Mouse (Mus musculus) forebrain, embryonic 14.5 days (tissue): ENCODE results near the gene Hpse2. TPM values are rescaled to one million over a fixed set of nuclear protein-coding genes. Genes with fewer than 3 reads are reported as not detected.

Source experiments
- ATAC-seq: fragments of 200-750 bp; cut with Nextera tagmentation; 2 replicates; pipeline ENCODE4 v1.8.0; 2017; ENCODE audit warnings: mild to moderate bottlenecking, moderate library complexity
- DNase-seq: peaks from one replicate; pipeline ENCODE4 v3.0.0-alpha.2; 2015; ENCODE audit warnings: low spot score
- H3K27ac ChIP-seq: fragments of 300-500 bp; sonication (generic); 2 replicates; pipeline ENCODE4 v1.5.1; 2014; ENCODE audit warnings: low read depth, mild to moderate bottlenecking, control low read depth, low read length, moderate library complexity
- H3K27me3 ChIP-seq: fragments of 300-500 bp; sonication (generic); replicated peaks from 2 replicates; pipeline ENCODE4 v1.6.1; 2014; ENCODE audit warnings: low read length, control low read depth, mixed read lengths; ENCODE audit not compliant: control insufficient read depth, insufficient read depth
- H3K36me3 ChIP-seq: fragments of 300-500 bp; sonication (generic); 2 replicates; pipeline ENCODE4 v1.6.1; 2014; ENCODE audit warnings: low read length, control low read depth; ENCODE audit not compliant: control insufficient read depth, insufficient read depth
- H3K4me1 ChIP-seq: fragments of 300-500 bp; sonication (generic); 2 replicates; pipeline ENCODE4 v1.6.1; 2014; ENCODE audit warnings: antibody characterized with exemption, low read length, control low read depth; ENCODE audit not compliant: control insufficient read depth, insufficient read depth
- H3K4me2 ChIP-seq: fragments of 300-500 bp; sonication (generic); 2 replicates; pipeline ENCODE4 v1.6.1; 2014; ENCODE audit warnings: mild to moderate bottlenecking, control low read depth, low read length
- H3K4me3 ChIP-seq: fragments of 300-500 bp; sonication (generic); 2 replicates; pipeline ENCODE4 v1.5.1; 2014; ENCODE audit warnings: low read depth, low read length, control low read depth
- H3K9ac ChIP-seq: fragments of 300-500 bp; sonication (generic); 2 replicates; pipeline ENCODE4 v1.6.1; 2014; ENCODE audit warnings: mild to moderate bottlenecking, low read length, control low read depth, moderate library complexity
- H3K9me3 ChIP-seq: fragments of 300-500 bp; sonication (generic); replicated peaks from 2 replicates; pipeline ENCODE4 v1.6.1; 2016; ENCODE audit warnings: low read length, control low read depth, mixed read lengths; ENCODE audit not compliant: control insufficient read depth
- WGBS: fragments of 180-500 bp; shearing (Covaris S2); extraction: QIAGEN DNeasy Blood & Tissue Kit; methylation state at CpG from one replicate; pipeline ENCODE4 v1.1.7; 2014; 5-methylcytosine and 5-hydroxymethylcytosine counted together
- polyA plus RNA-seq: library from polyadenylated mRNA; unstranded; fragments of >200 nt; fragmentation: Nextera tagmentation; extraction: Ambion mirVana; gene quantifications from 2 replicates; pipeline ENCODE4 v1.2.1, GENCODE M21; 2014

Hpse2 gene
- polyA plus RNA-seq, 1 experiment from 2014 or later = 0.04 TPM

- H3K27me3 ChIP-seq = no peaks in the 10 kb centered on the region
- no peak overlapping the region for H3K9ac ChIP-seq
- no peaks in the 10 kb centered on the region for H3K36me3 ChIP-seq
- DNase-seq (no peak), ATAC-seq (no peak)
- WGBS = 94% methylated on average over 3 of the region's 3 CpGs
- no peaks in the 10 kb centered on the region for H3K4me1 ChIP-seq
- no peak overlapping the region for H3K27ac ChIP-seq
- no peak overlapping the region for H3K4me2 ChIP-seq
- no peaks in the 10 kb centered on the region for H3K9me3 ChIP-seq
- H3K4me3 ChIP-seq = no peak overlapping the region
Observed at GRCm38 (mm10) chr19:43022611-43023173, 365.5 kb downstream of the Hpse2 start.

GRCm38 (mm10) chr19:43018792-43019191 lies 369.4 kb downstream of the Hpse2 start:
- WGBS = 73% methylated on average over 5 of the region's 5 CpGs
- Histone ChIP-seq H3K9ac (no peak overlapping the region), H3K27ac (no peak overlapping the region), H3K4me3 (no peak overlapping the region), H3K4me1 (no peaks in the 10 kb centered on the region), H3K36me3 (no peaks in the 10 kb centered on the region), H3K27me3 (no peaks in the 10 kb centered on the region), H3K9me3 (no peaks in the 10 kb centered on the region), H3K4me2 (no peak overlapping the region)
- DNase-seq (no peak), ATAC-seq (no peak)

GRCm38 (mm10) chr19:42996406-42996805 lies 391.7 kb downstream of the Hpse2 start:
- Histone ChIP-seq H3K9me3 (no peaks in the 10 kb centered on the region), H3K4me2 (no peak overlapping the region), H3K4me3 (no peak overlapping the region), H3K9ac (no peak overlapping the region), H3K27me3 (no peaks in the 10 kb centered on the region), H3K4me1 (no peaks in the 10 kb centered on the region), H3K27ac (no peak overlapping the region), H3K36me3 (no peaks in the 10 kb centered on the region)
- ATAC-seq (no peak), DNase-seq (no peak)
- 85% methylated on average over 4 of the region's 4 CpGs for WGBS

GRCm38 (mm10) chr19:42988833-42989232 lies 399.3 kb downstream of the Hpse2 start:
- WGBS = 87% methylated on average over 5 of the region's 5 CpGs
- no peak overlapping the region for H3K9ac ChIP-seq
- no peak overlapping the region for H3K27ac ChIP-seq
- H3K27me3 ChIP-seq = no peaks in the 10 kb centered on the region
- H3K36me3 ChIP-seq = no peaks in the 10 kb centered on the region
- H3K4me2 ChIP-seq = no peak overlapping the region
- no peaks in the 10 kb centered on the region for H3K4me1 ChIP-seq
- DNase-seq (no peak), ATAC-seq (no peak)
- H3K4me3 ChIP-seq = no peak overlapping the region
- H3K9me3 ChIP-seq = no peaks in the 10 kb centered on the region

GRCm38 (mm10) chr19:42986315-42986701 lies 401.8 kb downstream of the Hpse2 start:
- DNase-seq (no peak), ATAC-seq (no peak)
- Histone ChIP-seq H3K9ac (no peak overlapping the region), H3K27ac (no peak overlapping the region), H3K27me3 (no peaks in the 10 kb centered on the region), H3K9me3 (no peaks in the 10 kb centered on the region), H3K4me2 (no peak overlapping the region), H3K4me1 (no peaks in the 10 kb centered on the region), H3K36me3 (no peaks in the 10 kb centered on the region), H3K4me3 (no peak overlapping the region)
- WGBS = 72% methylated on average over 1 of the region's 1 CpGs

GRCm38 (mm10) chr19:42985372-42986314 lies 402.5 kb downstream of the Hpse2 start:
- Histone ChIP-seq H3K27me3 (no peaks in the 10 kb centered on the region), H3K27ac (no peak overlapping the region), H3K36me3 (no peaks in the 10 kb centered on the region), H3K4me1 (no peaks in the 10 kb centered on the region), H3K9me3 (no peaks in the 10 kb centered on the region), H3K4me2 (no peak overlapping the region), H3K4me3 (no peak overlapping the region), H3K9ac (no peak overlapping the region)
- ATAC-seq (no peak), DNase-seq (peak; percentile 27)
- WGBS = 84% methylated on average over 4 of the region's 4 CpGs

GRCm38 (mm10) chr19:42980537-42980936 lies 407.6 kb downstream of the Hpse2 start:
- Histone ChIP-seq H3K27me3 (no peaks in the 10 kb centered on the region), H3K27ac (no peak overlapping the region), H3K9ac (no peak overlapping the region), H3K4me2 (no peak overlapping the region), H3K36me3 (no peaks in the 10 kb centered on the region), H3K4me1 (no peaks in the 10 kb centered on the region), H3K9me3 (no peaks in the 10 kb centered on the region), H3K4me3 (no peak overlapping the region)
- ATAC-seq (no peak), DNase-seq (no peak)
- 61% methylated on average over 3 of the region's 3 CpGs for WGBS

GRCm38 (mm10) chr19:42977938-42978337 lies 410.2 kb downstream of the Hpse2 start:
- no peaks in the 10 kb centered on the region for H3K9me3 ChIP-seq
- H3K4me3 ChIP-seq = no peak overlapping the region
- H3K36me3 ChIP-seq = no peaks in the 10 kb centered on the region
- DNase-seq (no peak), ATAC-seq (no peak)
- no peaks in the 10 kb centered on the region for H3K27me3 ChIP-seq
- H3K4me2 ChIP-seq = no peak overlapping the region
- H3K27ac ChIP-seq = no peak overlapping the region
- no peaks in the 10 kb centered on the region for H3K4me1 ChIP-seq
- no peak overlapping the region for H3K9ac ChIP-seq
- WGBS = 80% methylated on average over 2 of the region's 2 CpGs

GRCm38 (mm10) chr19:42973740-42974139 lies 414.4 kb downstream of the Hpse2 start:
- Histone ChIP-seq H3K36me3 (no peaks in the 10 kb centered on the region), H3K9me3 (no peaks in the 10 kb centered on the region), H3K27ac (no peak overlapping the region), H3K4me2 (no peak overlapping the region), H3K4me3 (no peak overlapping the region), H3K9ac (no peak overlapping the region), H3K4me1 (no peaks in the 10 kb centered on the region), H3K27me3 (no peaks in the 10 kb centered on the region)
- DNase-seq = no peak
- no peak for ATAC-seq
- WGBS = 80% methylated on average over 5 of the region's 5 CpGs
